Mouse (Mus musculus): ENCODE data around the gene Olfr1209. TPM values are rescaled to one million over a fixed set of nuclear protein-coding genes. Genes with fewer than 3 reads are reported as not detected.

Gene Olfr1209
- not detected in 2 replicates for polyA plus RNA-seq (2012; rRNA removed)
- not detected in 2 replicates for polyA plus RNA-seq (2014; fragmentation: Nextera tagmentation; extraction: Ambion mirVana)

- H3K4me1 ChIP-seq (ENCODE audit: control insufficient read depth, insufficient read depth, low read length): no peaks in the 10 kb centered on the region
- H3K27ac ChIP-seq (replicated peaks; ENCODE audit: low read depth, low read length): no peak within 1 kb of the TSS
- H3K4me2 ChIP-seq (replicated peaks; ENCODE audit: low read depth, low read length, severe bottlenecking): no peak within 1 kb of the TSS
- H3K27me3 ChIP-seq (ENCODE audit: control insufficient read depth, insufficient read depth, low read length): no peaks in the 10 kb centered on the region
- H3K9me3 ChIP-seq (ENCODE audit: control insufficient read depth, low read length): no peaks in the 10 kb centered on the region
- 89% methylated on average over 3 of the region's 3 CpGs for WGBS
- no peak within 1 kb of the TSS for H3K9ac ChIP-seq (ENCODE audit: low read depth, low read length, severe bottlenecking)
- DNase-seq (ENCODE audit: low spot score) (no peak), ATAC-seq (ENCODE audit: low FRiP score, low read depth) (no peak)
- H3K4me3 ChIP-seq (replicated peaks; ENCODE audit: low read length): no peak within 1 kb of the TSS
- no peak for TF ChIP-seq POLR2A (IDR thresholded peaks at IDR 0.05; ENCODE audit: borderline replicate concordance, extremely low read depth, insufficient read depth, insufficient read length)
- no peaks in the 10 kb centered on the region for H3K36me3 ChIP-seq (ENCODE audit: control insufficient read depth, insufficient read depth, low read length)
These were observed at the start of gene Olfr1209 for GRCm38 (mm10) chr2:88915057-88915456. Gene Olfr1209, minus strand, starts transcription at chr2:88915157.

- Histone ChIP-seq H3K9ac (ENCODE audit: low read depth, low read length, severe bottlenecking) (no peak within 1 kb of the TSS), H3K4me1 (ENCODE audit: control insufficient read depth, insufficient read depth, low read length) (no peaks in the 10 kb centered on the region), H3K4me3 (replicated peaks; ENCODE audit: low read length) (no peak within 1 kb of the TSS), H3K27ac (replicated peaks; ENCODE audit: low read depth, low read length) (no peak within 1 kb of the TSS), H3K9me3 (ENCODE audit: control insufficient read depth, low read length) (no peaks in the 10 kb centered on the region), H3K27me3 (ENCODE audit: control insufficient read depth, insufficient read depth, low read length) (no peaks in the 10 kb centered on the region), H3K4me2 (replicated peaks; ENCODE audit: low read depth, low read length, severe bottlenecking) (no peak within 1 kb of the TSS), H3K36me3 (ENCODE audit: control insufficient read depth, insufficient read depth, low read length) (no peaks in the 10 kb centered on the region)
- no peak for DNase-seq (ENCODE audit: low spot score)
- TF ChIP-seq POLR2A (IDR thresholded peaks at IDR 0.05; ENCODE audit: borderline replicate concordance, extremely low read depth, insufficient read depth, insufficient read length): no peak
- no peak for ATAC-seq (ENCODE audit: low FRiP score, low read depth)
These were observed 38.7 kb upstream of the Olfr1209 start, which contains the start of gene Olfr1212 for GRCm38 (mm10) chr2:88953669-88954068. Gene Olfr1212, plus strand, starts transcription at chr2:88953969.

DNA sequence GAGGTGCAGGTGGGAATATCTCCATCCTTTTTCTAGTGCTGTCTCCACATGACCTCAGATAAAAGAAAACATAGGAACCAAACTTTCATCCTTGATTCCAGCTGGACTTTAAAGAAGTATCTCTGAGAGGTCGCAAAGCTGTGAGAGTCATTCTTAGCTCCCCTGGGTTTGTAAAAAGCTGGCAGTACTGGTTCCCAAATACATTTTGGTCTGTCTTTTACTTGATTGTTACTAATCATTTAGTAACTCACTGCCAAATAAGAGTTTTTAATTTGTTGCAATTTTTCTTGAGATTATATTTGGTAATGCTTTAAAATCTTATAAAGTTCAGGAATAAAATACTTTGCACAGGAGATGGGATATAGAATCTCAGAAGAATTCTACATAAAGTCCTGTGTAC is 23.1 kb upstream of the Olfr1209 start, which contains the start of gene Olfr1211:
Olfr1211 (minus strand) TSS at position 101 of the 400 bp plus-strand sequence.
- Histone ChIP-seq H3K9me3 (ENCODE audit: control insufficient read depth, low read length) (no peaks in the 10 kb centered on the region), H3K27me3 (ENCODE audit: control insufficient read depth, insufficient read depth, low read length) (no peaks in the 10 kb centered on the region), H3K36me3 (ENCODE audit: control insufficient read depth, insufficient read depth, low read length) (no peaks in the 10 kb centered on the region), H3K4me1 (ENCODE audit: control insufficient read depth, insufficient read depth, low read length) (no peaks in the 10 kb centered on the region), H3K9ac (ENCODE audit: low read depth, low read length, severe bottlenecking) (no peak within 1 kb of the TSS), H3K27ac (replicated peaks; ENCODE audit: low read depth, low read length) (no peak within 1 kb of the TSS), H3K4me2 (replicated peaks; ENCODE audit: low read depth, low read length, severe bottlenecking) (no peak within 1 kb of the TSS), H3K4me3 (replicated peaks; ENCODE audit: low read length) (no peak within 1 kb of the TSS)
- ATAC-seq (ENCODE audit: low FRiP score, low read depth) (no peak), DNase-seq (ENCODE audit: low spot score) (no peak)
- 85% methylated on average over 1 of the region's 1 CpGs for WGBS
- TF ChIP-seq POLR2A (IDR thresholded peaks at IDR 0.05; ENCODE audit: borderline replicate concordance, extremely low read depth, insufficient read depth, insufficient read length): no peak

DNA sequence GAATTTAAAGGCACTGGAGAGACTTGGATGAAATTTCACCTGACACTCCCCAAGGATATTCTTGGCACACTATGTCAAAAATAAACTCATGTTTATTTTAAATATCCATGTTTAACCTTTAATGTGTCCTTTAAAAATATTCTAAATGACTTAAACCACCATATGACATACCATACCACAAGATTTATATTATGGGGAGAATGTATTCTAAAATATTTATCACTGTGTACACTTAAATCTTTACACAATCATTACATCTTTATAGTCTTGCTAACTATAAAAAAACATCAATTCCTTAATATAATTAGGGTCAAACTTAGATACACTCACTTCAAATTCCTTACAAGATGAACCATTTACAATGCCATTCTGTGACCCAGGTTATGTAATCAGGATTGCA is 12.7 kb downstream of the Olfr1209 start, which contains the start of gene Olfr1208:
Olfr1208 (minus strand) TSS at position 101 of the 400 bp plus-strand sequence.
- DNase-seq (ENCODE audit: low spot score) (no peak), ATAC-seq (ENCODE audit: low FRiP score, low read depth) (no peak)
- no peaks in the 10 kb centered on the region for H3K36me3 ChIP-seq (ENCODE audit: control insufficient read depth, insufficient read depth, low read length)
- H3K27me3 ChIP-seq (ENCODE audit: control insufficient read depth, insufficient read depth, low read length): no peaks in the 10 kb centered on the region
- no peak within 1 kb of the TSS for H3K9ac ChIP-seq (ENCODE audit: low read depth, low read length, severe bottlenecking)
- H3K9me3 ChIP-seq (ENCODE audit: control insufficient read depth, low read length): no peaks in the 10 kb centered on the region
- no peak within 1 kb of the TSS for H3K27ac ChIP-seq (replicated peaks; ENCODE audit: low read depth, low read length)
- H3K4me1 ChIP-seq (ENCODE audit: control insufficient read depth, insufficient read depth, low read length): no peaks in the 10 kb centered on the region
- no peak within 1 kb of the TSS for H3K4me2 ChIP-seq (replicated peaks; ENCODE audit: low read depth, low read length, severe bottlenecking)
- no peak for TF ChIP-seq POLR2A (IDR thresholded peaks at IDR 0.05; ENCODE audit: borderline replicate concordance, extremely low read depth, insufficient read depth, insufficient read length)
- no peak within 1 kb of the TSS for H3K4me3 ChIP-seq (replicated peaks; ENCODE audit: low read length)

DNA sequence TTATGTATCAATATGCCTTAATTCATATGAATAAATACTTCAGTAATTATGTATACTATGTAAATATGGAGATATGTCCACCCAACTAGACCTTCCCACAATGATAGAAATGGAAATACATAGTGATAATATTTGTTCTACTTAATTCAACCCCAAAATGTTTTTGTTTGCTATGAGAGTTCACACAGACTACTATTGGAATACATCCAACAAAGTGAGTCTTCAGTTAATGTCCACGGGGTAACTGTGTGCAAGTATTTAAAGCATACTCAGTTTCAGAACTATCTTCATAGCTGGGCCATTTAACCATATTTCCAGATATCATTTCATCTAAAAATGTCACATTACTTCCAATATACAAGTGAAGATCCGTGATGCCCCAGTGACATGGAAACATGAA is 52.0 kb downstream of the Olfr1209 start, which contains the start of gene Olfr1206:
Olfr1206 (plus strand) TSS at position 301 of the 400 bp plus-strand sequence.
- H3K9ac ChIP-seq (ENCODE audit: low read depth, low read length, severe bottlenecking): no peak within 1 kb of the TSS
- no peak for DNase-seq (ENCODE audit: low spot score)
- TF ChIP-seq POLR2A (IDR thresholded peaks at IDR 0.05; ENCODE audit: borderline replicate concordance, extremely low read depth, insufficient read depth, insufficient read length): no peak
- WGBS: 82% methylated on average over 2 of the region's 2 CpGs
- H3K4me2 ChIP-seq (replicated peaks; ENCODE audit: low read depth, low read length, severe bottlenecking): no peak within 1 kb of the TSS
- H3K36me3 ChIP-seq (ENCODE audit: control insufficient read depth, insufficient read depth, low read length): no peaks in the 10 kb centered on the region
- no peak within 1 kb of the TSS for H3K4me3 ChIP-seq (replicated peaks; ENCODE audit: low read length)
- no peaks in the 10 kb centered on the region for H3K27me3 ChIP-seq (ENCODE audit: control insufficient read depth, insufficient read depth, low read length)
- no peak for ATAC-seq (ENCODE audit: low FRiP score, low read depth)
- no peaks in the 10 kb centered on the region for H3K9me3 ChIP-seq (ENCODE audit: control insufficient read depth, low read length)
- H3K4me1 ChIP-seq (ENCODE audit: control insufficient read depth, insufficient read depth, low read length): no peaks in the 10 kb centered on the region
- no peak within 1 kb of the TSS for H3K27ac ChIP-seq (replicated peaks; ENCODE audit: low read depth, low read length)

Other genes starting within 250 kb of the Olfr1209 start
- not detected in 2 replicates for gene Olfr1193, start 239.5 kb downstream of the Olfr1209 start, polyA plus RNA-seq (2012; rRNA removed)
- not detected in 2 replicates for gene Olfr1193, start 239.5 kb downstream of the Olfr1209 start, polyA plus RNA-seq (2014; fragmentation: Nextera tagmentation; extraction: Ambion mirVana)
- not detected in 2 replicates for gene Olfr1195, start 226.0 kb downstream of the Olfr1209 start, polyA plus RNA-seq (2012; rRNA removed)
- not detected in 2 replicates for gene Olfr1195, start 226.0 kb downstream of the Olfr1209 start, polyA plus RNA-seq (2014; fragmentation: Nextera tagmentation; extraction: Ambion mirVana)
- not detected in 2 replicates for gene Olfr1196, start 210.6 kb downstream of the Olfr1209 start, polyA plus RNA-seq (2012; rRNA removed)
- gene Olfr1196, start 210.6 kb downstream of the Olfr1209 start, polyA plus RNA-seq (2014; fragmentation: Nextera tagmentation; extraction: Ambion mirVana): not detected in 2 replicates
- gene Olfr1197, start 182.8 kb downstream of the Olfr1209 start, polyA plus RNA-seq (2012; rRNA removed): not detected in 2 replicates
- not detected in 2 replicates for gene Olfr1197, start 182.8 kb downstream of the Olfr1209 start, polyA plus RNA-seq (2014; fragmentation: Nextera tagmentation; extraction: Ambion mirVana)
- gene Olfr1198, start 163.8 kb downstream of the Olfr1209 start, polyA plus RNA-seq (2012; rRNA removed): not detected in 2 replicates
- not detected in 2 replicates for gene Olfr1198, start 163.8 kb downstream of the Olfr1209 start, polyA plus RNA-seq (2014; fragmentation: Nextera tagmentation; extraction: Ambion mirVana)
- not detected in 2 replicates for gene Olfr1199, start 154.7 kb downstream of the Olfr1209 start, polyA plus RNA-seq (2012; rRNA removed)
- gene Olfr1199, start 154.7 kb downstream of the Olfr1209 start, polyA plus RNA-seq (2014; fragmentation: Nextera tagmentation; extraction: Ambion mirVana): not detected in 2 replicates
- not detected in 2 replicates for gene Olfr1200, start 144.7 kb downstream of the Olfr1209 start, polyA plus RNA-seq (2012; rRNA removed)
- not detected in 2 replicates for gene Olfr1200, start 144.7 kb downstream of the Olfr1209 start, polyA plus RNA-seq (2014; fragmentation: Nextera tagmentation; extraction: Ambion mirVana)
- gene Olfr1201, start 122.1 kb downstream of the Olfr1209 start, polyA plus RNA-seq (2012; rRNA removed): not detected in 2 replicates
- not detected in 2 replicates for gene Olfr1201, start 122.1 kb downstream of the Olfr1209 start, polyA plus RNA-seq (2014; fragmentation: Nextera tagmentation; extraction: Ambion mirVana)
- gene Olfr1202, start 100.7 kb downstream of the Olfr1209 start, polyA plus RNA-seq (2012; rRNA removed): not detected in 2 replicates
- gene Olfr1202, start 100.7 kb downstream of the Olfr1209 start, polyA plus RNA-seq (2014; fragmentation: Nextera tagmentation; extraction: Ambion mirVana): not detected in 2 replicates
- not detected in 2 replicates for gene Olfr1205, start 85.4 kb downstream of the Olfr1209 start, polyA plus RNA-seq (2012; rRNA removed)
- gene Olfr1205, start 85.4 kb downstream of the Olfr1209 start, polyA plus RNA-seq (2014; fragmentation: Nextera tagmentation; extraction: Ambion mirVana): not detected in 2 replicates
- not detected in 2 replicates for gene Olfr1204, start 65.9 kb downstream of the Olfr1209 start, polyA plus RNA-seq (2012; rRNA removed)
- not detected in 2 replicates for gene Olfr1204, start 65.9 kb downstream of the Olfr1209 start, polyA plus RNA-seq (2014; fragmentation: Nextera tagmentation; extraction: Ambion mirVana)
- gene Olfr1206, start 51.9 kb downstream of the Olfr1209 start, polyA plus RNA-seq (2012; rRNA removed): not detected in 2 replicates
- not detected in 2 replicates for gene Olfr1206, start 51.9 kb downstream of the Olfr1209 start, polyA plus RNA-seq (2014; fragmentation: Nextera tagmentation; extraction: Ambion mirVana)
- not detected in 2 replicates for gene Olfr1208, start 12.8 kb downstream of the Olfr1209 start, polyA plus RNA-seq (2012; rRNA removed)
- gene Olfr1208, start 12.8 kb downstream of the Olfr1209 start, polyA plus RNA-seq (2014; fragmentation: Nextera tagmentation; extraction: Ambion mirVana): not detected in 2 replicates
- not detected in 2 replicates for gene Olfr1211, start 23.0 kb upstream of the Olfr1209 start, polyA plus RNA-seq (2012; rRNA removed)
- not detected in 2 replicates for gene Olfr1211, start 23.0 kb upstream of the Olfr1209 start, polyA plus RNA-seq (2014; fragmentation: Nextera tagmentation; extraction: Ambion mirVana)
- not detected in 2 replicates for gene Olfr1212, start 38.8 kb upstream of the Olfr1209 start, polyA plus RNA-seq (2012; rRNA removed)
- not detected in 2 replicates for gene Olfr1212, start 38.8 kb upstream of the Olfr1209 start, polyA plus RNA-seq (2014; fragmentation: Nextera tagmentation; extraction: Ambion mirVana)
- gene Gm13762, start 65.1 kb upstream of the Olfr1209 start, polyA plus RNA-seq (2012; rRNA removed): not detected in 2 replicates
- not detected in 2 replicates for gene Gm13762, start 65.1 kb upstream of the Olfr1209 start, polyA plus RNA-seq (2014; fragmentation: Nextera tagmentation; extraction: Ambion mirVana)
- not detected in 2 replicates for gene Olfr1214, start 77.5 kb upstream of the Olfr1209 start, polyA plus RNA-seq (2012; rRNA removed)
- not detected in 2 replicates for gene Olfr1214, start 77.5 kb upstream of the Olfr1209 start, polyA plus RNA-seq (2014; fragmentation: Nextera tagmentation; extraction: Ambion mirVana)
- gene Olfr1215, start 91.8 kb upstream of the Olfr1209 start, polyA plus RNA-seq (2012; rRNA removed): not detected in 2 replicates
- not detected in 2 replicates for gene Olfr1215, start 91.8 kb upstream of the Olfr1209 start, polyA plus RNA-seq (2014; fragmentation: Nextera tagmentation; extraction: Ambion mirVana)
- gene Olfr1216, start 103.2 kb upstream of the Olfr1209 start, polyA plus RNA-seq (2012; rRNA removed): not detected in 2 replicates
- gene Olfr1216, start 103.2 kb upstream of the Olfr1209 start, polyA plus RNA-seq (2014; fragmentation: Nextera tagmentation; extraction: Ambion mirVana): not detected in 2 replicates
- gene Olfr1217, start 116.9 kb upstream of the Olfr1209 start, polyA plus RNA-seq (2012; rRNA removed): not detected in 2 replicates
- gene Olfr1217, start 116.9 kb upstream of the Olfr1209 start, polyA plus RNA-seq (2014; fragmentation: Nextera tagmentation; extraction: Ambion mirVana): not detected in 2 replicates
- not detected in 2 replicates for gene Olfr1218, start 146.0 kb upstream of the Olfr1209 start, polyA plus RNA-seq (2012; rRNA removed)
- gene Olfr1218, start 146.0 kb upstream of the Olfr1209 start, polyA plus RNA-seq (2014; fragmentation: Nextera tagmentation; extraction: Ambion mirVana): not detected in 2 replicates
- not detected in 2 replicates for gene Olfr1219, start 168.4 kb upstream of the Olfr1209 start, polyA plus RNA-seq (2012; rRNA removed)
- gene Olfr1219, start 168.4 kb upstream of the Olfr1209 start, polyA plus RNA-seq (2014; fragmentation: Nextera tagmentation; extraction: Ambion mirVana): not detected in 2 replicates
- gene Olfr1220, start 191.7 kb upstream of the Olfr1209 start, polyA plus RNA-seq (2012; rRNA removed): not detected in 2 replicates
- not detected in 2 replicates for gene Olfr1220, start 191.7 kb upstream of the Olfr1209 start, polyA plus RNA-seq (2014; fragmentation: Nextera tagmentation; extraction: Ambion mirVana)
- not detected in 2 replicates for gene Olfr1221, start 202.1 kb upstream of the Olfr1209 start, polyA plus RNA-seq (2012; rRNA removed)
- not detected in 2 replicates for gene Olfr1221, start 202.1 kb upstream of the Olfr1209 start, polyA plus RNA-seq (2014; fragmentation: Nextera tagmentation; extraction: Ambion mirVana)
- not detected in 2 replicates for gene Olfr1222, start 217.9 kb upstream of the Olfr1209 start, polyA plus RNA-seq (2012; rRNA removed)
- gene Olfr1222, start 217.9 kb upstream of the Olfr1209 start, polyA plus RNA-seq (2014; fragmentation: Nextera tagmentation; extraction: Ambion mirVana): not detected in 2 replicates
- not detected in 2 replicates for gene Olfr1223, start 236.4 kb upstream of the Olfr1209 start, polyA plus RNA-seq (2012; rRNA removed)
- not detected in 2 replicates for gene Olfr1223, start 236.4 kb upstream of the Olfr1209 start, polyA plus RNA-seq (2014; fragmentation: Nextera tagmentation; extraction: Ambion mirVana)
- not detected in 2 replicates for gene Olfr1224-ps1, start 248.9 kb upstream of the Olfr1209 start, polyA plus RNA-seq (2012; rRNA removed)
- gene Olfr1224-ps1, start 248.9 kb upstream of the Olfr1209 start, polyA plus RNA-seq (2014; fragmentation: Nextera tagmentation; extraction: Ambion mirVana): not detected in 2 replicates